Mouse (Mus musculus): ENCODE measurements around the gene 4930556J24Rik. TPM values are rescaled to one million over a fixed set of nuclear protein-coding genes. Genes with fewer than 3 reads are reported as not detected.

Gene 4930556J24Rik
- polyA plus RNA-seq, 1 experiment, result 0.34 TPM

DNA sequence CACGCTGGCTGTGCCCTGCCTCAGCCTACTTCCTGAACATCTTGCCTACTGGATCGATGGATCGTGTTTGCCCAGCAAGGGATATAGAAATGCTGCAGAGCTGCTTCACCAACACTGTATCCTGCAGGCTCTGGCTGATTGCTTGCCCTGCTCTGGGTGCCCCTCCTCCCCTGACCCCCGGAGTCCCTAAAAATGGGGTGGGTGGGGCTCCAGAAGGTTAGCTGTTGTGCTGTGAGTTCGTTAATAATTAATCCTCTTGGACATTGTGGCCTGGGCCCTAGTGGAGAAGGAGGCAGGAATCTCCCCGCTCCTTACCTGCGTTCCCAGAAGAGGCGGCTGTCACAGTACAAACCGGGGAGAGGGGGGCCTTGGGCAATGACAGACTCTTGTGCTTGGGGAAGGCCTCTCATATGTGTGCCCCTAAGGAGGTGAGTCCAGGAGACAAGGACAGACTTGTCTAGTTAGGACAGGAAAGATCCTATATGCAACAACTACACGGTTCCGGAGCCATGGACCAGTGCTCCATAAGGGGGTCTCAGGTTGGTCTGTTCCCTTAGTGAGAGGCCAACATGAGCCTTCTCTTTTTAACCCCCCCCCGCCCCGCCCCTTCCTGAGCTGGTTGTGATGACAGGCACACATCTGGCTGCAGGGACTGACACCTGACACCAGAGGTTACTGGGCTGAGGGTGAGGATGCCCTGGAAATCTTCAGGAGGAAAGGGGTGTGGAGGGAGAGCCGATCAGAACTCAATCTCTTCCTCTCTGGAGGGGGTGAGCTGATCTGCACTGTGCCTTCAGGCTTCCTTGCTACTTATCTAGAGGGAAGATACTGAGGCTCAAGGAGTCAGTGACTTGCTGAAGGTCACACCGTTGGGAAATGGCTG is 7.5 kb upstream of the 4930556J24Rik start:
- H3K27me3 ChIP-seq (replicated peaks; ENCODE audit: control insufficient read depth, insufficient read depth, low read length), result no peaks in the 10 kb centered on the region
- WGBS, result 9% methylated on average over 15 of the region's 15 CpGs
- peaks cover 17% of the 10 kb centered on the region; the same call in 1 of the 2 replicates for H3K4me1 ChIP-seq (ENCODE audit: control insufficient read depth, insufficient read depth, low read length)
- H3K4me3 ChIP-seq (ENCODE audit: insufficient read depth, low read depth, low read length), result peak overlapping the region; percentile 78
- DNase-seq, result peak; percentile 91
- H3K36me3 ChIP-seq (ENCODE audit: control insufficient read depth, insufficient read depth, low read length), result no peaks in the 10 kb centered on the region; the same call in 1 of the 2 replicates
- peak overlapping the region; percentile 95 for H3K27ac ChIP-seq (ENCODE audit: insufficient read depth, low read depth, low read length)
- TF ChIP-seq CTCF (conservative IDR thresholded peaks at IDR 0.05; ENCODE audit: insufficient read depth, insufficient read length, low read depth, low read length), result 0 out of 2 replicates have a peak, but pooled peaks have one; percentile 7
- TF ChIP-seq POLR2A (IDR thresholded peaks at IDR 0.05; ENCODE audit: low read depth, low read length), result peak; percentile 23

DNA sequence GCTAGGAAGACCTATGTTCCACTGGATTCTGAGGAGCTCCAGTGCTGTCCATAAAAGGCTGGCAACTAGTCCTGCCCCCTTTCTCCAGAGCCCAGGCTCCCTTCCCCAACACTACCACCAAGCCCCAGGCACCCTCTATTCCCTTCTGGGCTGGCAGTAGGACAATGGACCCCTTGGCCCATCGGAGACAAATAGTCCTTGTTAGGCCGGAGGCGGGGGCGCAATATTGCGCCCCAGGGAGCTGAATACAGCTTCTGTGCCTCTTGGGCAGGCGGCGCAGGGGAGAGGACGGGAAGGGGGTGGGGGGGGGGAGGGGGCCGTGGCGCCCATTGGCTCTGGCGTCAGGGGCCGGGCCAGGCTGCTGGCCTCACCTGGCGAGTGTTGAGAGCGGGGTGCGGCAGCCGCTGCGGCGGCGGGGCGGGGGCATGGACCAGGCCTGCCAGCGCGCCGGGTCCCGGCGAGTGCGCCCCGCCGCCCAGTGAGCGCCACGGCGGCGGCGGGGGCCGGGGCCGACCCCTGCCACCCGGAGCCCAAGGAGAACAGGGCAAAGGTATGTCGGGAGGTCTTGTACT is 6.8 kb upstream of the 4930556J24Rik start, which contains the start of gene Gal3st1:
Gene Gal3st1 (plus strand): TSS at position 346 of the 572 bp plus-strand sequence.
- H3K27ac ChIP-seq (ENCODE audit: insufficient read depth, low read depth, low read length), result peak within 1 kb of the TSS; percentile 95
- no peaks in the 10 kb centered on the region; the same call in 1 of the 2 replicates for H3K36me3 ChIP-seq (ENCODE audit: control insufficient read depth, insufficient read depth, low read length)
- peaks cover 23% of the 10 kb centered on the region; the same call in 1 of the 2 replicates for H3K4me1 ChIP-seq (ENCODE audit: control insufficient read depth, insufficient read depth, low read length)
- peak within 1 kb of the TSS; percentile 78 for H3K4me3 ChIP-seq (ENCODE audit: insufficient read depth, low read depth, low read length)
- whole genome bisulfite sequencing, result 3% methylated on average over 32 of the region's 37 CpGs
- H3K27me3 ChIP-seq (replicated peaks; ENCODE audit: control insufficient read depth, insufficient read depth, low read length), result no peaks in the 10 kb centered on the region
- TF ChIP-seq POLR2A (IDR thresholded peaks at IDR 0.05; ENCODE audit: low read depth, low read length) (no peak), CTCF (conservative IDR thresholded peaks at IDR 0.05; ENCODE audit: insufficient read depth, insufficient read length, low read depth, low read length) (no peak)
- peak; percentile 77 for DNase-seq

- DNase-seq, result peak; percentile 77
- H3K27me3 ChIP-seq (replicated peaks; ENCODE audit: control insufficient read depth, insufficient read depth, low read length), result no peaks in the 10 kb centered on the region
- peak overlapping the region; percentile 84 for H3K27ac ChIP-seq (ENCODE audit: insufficient read depth, low read depth, low read length)
- WGBS, result 55% methylated on average over 7 of the region's 7 CpGs
- TF ChIP-seq CTCF (conservative IDR thresholded peaks at IDR 0.05; ENCODE audit: insufficient read depth, insufficient read length, low read depth, low read length) (no peak), POLR2A (IDR thresholded peaks at IDR 0.05; ENCODE audit: low read depth, low read length) (no peak)
- H3K4me1 ChIP-seq (ENCODE audit: control insufficient read depth, insufficient read depth, low read length), result peaks cover 29% of the 10 kb centered on the region; the same call in 1 of the 2 replicates
- H3K36me3 ChIP-seq (ENCODE audit: control insufficient read depth, insufficient read depth, low read length), result no peaks in the 10 kb centered on the region; the same call in none of the 2 replicates
- peak overlapping the region; percentile 78 for H3K4me3 ChIP-seq (ENCODE audit: insufficient read depth, low read depth, low read length)
Observed at GRCm38 (mm10) chr11:3982275-3983209, 6.0 kb upstream of the 4930556J24Rik start.

GRCm38 (mm10) chr11:3981536-3981935 is 5.0 kb upstream of the 4930556J24Rik start:
- no peak for DNase-seq
- Histone ChIP-seq H3K36me3 (ENCODE audit: control insufficient read depth, insufficient read depth, low read length) (no peaks in the 10 kb centered on the region; the same call in none of the 2 replicates), H3K27ac (ENCODE audit: insufficient read depth, low read depth, low read length) (peak overlapping the region; percentile 69), H3K27me3 (replicated peaks; ENCODE audit: control insufficient read depth, insufficient read depth, low read length) (no peaks in the 10 kb centered on the region), H3K4me1 (ENCODE audit: control insufficient read depth, insufficient read depth, low read length) (peaks cover 29% of the 10 kb centered on the region; the same call in 1 of the 2 replicates), H3K4me3 (ENCODE audit: insufficient read depth, low read depth, low read length) (no peak overlapping the region)
- WGBS, result 47% methylated on average over 6 of the region's 6 CpGs
- TF ChIP-seq POLR2A (IDR thresholded peaks at IDR 0.05; ENCODE audit: low read depth, low read length) (no peak), CTCF (conservative IDR thresholded peaks at IDR 0.05; ENCODE audit: insufficient read depth, insufficient read length, low read depth, low read length) (no peak)

- Histone ChIP-seq H3K4me1 (ENCODE audit: control insufficient read depth, insufficient read depth, low read length) (peaks cover 29% of the 10 kb centered on the region; the same call in 1 of the 2 replicates), H3K27me3 (replicated peaks; ENCODE audit: control insufficient read depth, insufficient read depth, low read length) (no peaks in the 10 kb centered on the region), H3K36me3 (ENCODE audit: control insufficient read depth, insufficient read depth, low read length) (peaks cover 2% of the 10 kb centered on the region), H3K27ac (ENCODE audit: insufficient read depth, low read depth, low read length) (peak overlapping the region; percentile 67), H3K4me3 (ENCODE audit: insufficient read depth, low read depth, low read length) (no peak overlapping the region)
- no peak for TF ChIP-seq POLR2A (IDR thresholded peaks at IDR 0.05; ENCODE audit: low read depth, low read length)
- WGBS, result 45% methylated on average over 5 of the region's 5 CpGs
- DNase-seq, result peak; percentile 59
Observed at GRCm38 (mm10) chr11:3978421-3978820, 1.8 kb upstream of the 4930556J24Rik start.

DNA sequence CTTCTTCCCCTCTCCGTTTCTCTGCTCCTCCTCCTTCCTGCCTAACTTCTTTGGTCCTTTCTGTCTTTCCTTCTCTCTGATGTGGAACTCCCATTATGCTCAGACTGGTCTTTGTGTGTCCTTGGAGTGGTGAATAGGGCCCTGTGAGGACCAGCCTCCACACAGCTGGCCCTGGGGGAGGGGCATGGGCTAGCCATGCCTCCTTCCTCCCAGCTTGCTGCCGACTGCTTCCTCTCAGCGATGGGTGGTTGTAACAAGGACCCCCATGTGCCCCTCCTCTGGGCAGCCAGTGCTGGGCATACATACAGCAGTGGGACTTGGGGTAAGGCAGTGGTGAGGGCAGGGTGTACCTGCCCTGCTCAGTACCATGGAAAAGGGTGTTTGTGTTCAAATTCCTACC is 2.3 kb downstream of the 4930556J24Rik start:
- TF ChIP-seq CTCF (conservative IDR thresholded peaks at IDR 0.05; ENCODE audit: insufficient read depth, insufficient read length, low read depth, low read length), result no peak
- no peak overlapping the region for H3K4me3 ChIP-seq (ENCODE audit: insufficient read depth, low read depth, low read length)
- H3K27ac ChIP-seq (ENCODE audit: insufficient read depth, low read depth, low read length), result no peak overlapping the region
- peaks cover 2% of the 10 kb centered on the region for H3K36me3 ChIP-seq (ENCODE audit: control insufficient read depth, insufficient read depth, low read length)
- peaks cover 14% of the 10 kb centered on the region; the same call in 1 of the 2 replicates for H3K4me1 ChIP-seq (ENCODE audit: control insufficient read depth, insufficient read depth, low read length)
- no peak for DNase-seq
- 81% methylated on average over 3 of the region's 3 CpGs for WGBS
- H3K27me3 ChIP-seq (replicated peaks; ENCODE audit: control insufficient read depth, insufficient read depth, low read length), result no peaks in the 10 kb centered on the region
